Mouse (Mus musculus) embryonic fibroblast, embryonic 13.5 days (primary cell): Measurements from ENCODE around the gene Atg16l2. TPM values are rescaled to one million over a fixed set of nuclear protein-coding genes. Genes with fewer than 3 reads are reported as not detected.

Experiments used
- H3K27ac ChIP-seq: 2 replicates; pipeline ENCODE4 v1.5.1; 2012; ENCODE audit warnings: low read length, control low read depth, inconsistent platforms; ENCODE audit not compliant: insufficient read depth
- H3K4me1 ChIP-seq: 2 replicates; pipeline ENCODE4 v1.6.1; 2011; ENCODE audit warnings: low read length; ENCODE audit not compliant: control insufficient read depth, insufficient read depth
- H3K4me3 ChIP-seq: 2 replicates; pipeline ENCODE4 v1.5.1; 2011; ENCODE audit warnings: mild to moderate bottlenecking, control low read depth, low read length; ENCODE audit not compliant: insufficient read depth
- CTCF ChIP-seq: IDR thresholded peaks from 2 replicates; pipeline ENCODE4 v1.5.1; 2011; ENCODE audit warnings: mild to moderate bottlenecking, control low read depth, low read length, moderate library complexity, borderline replicate concordance; ENCODE audit not compliant: insufficient read depth
- POLR2A ChIP-seq: IDR thresholded peaks from 2 replicates; pipeline ENCODE4 v1.6.1; 2011; ENCODE audit warnings: low read depth, mild to moderate bottlenecking, control low read depth, low read length, moderate library complexity
- polyA plus RNA-seq: library from polyadenylated mRNA; stranded (reverse); fragments of >200 nt; gene quantifications from 2 replicates; pipeline ENCODE4 v1.2.4, GENCODE M21; 2011; ENCODE audit warnings: low read depth; ENCODE audit not compliant: missing spikeins, insufficient read length

Gene Atg16l2
- polyA plus RNA-seq, 1 experiment, result 16.3 TPM

GRCm38 (mm10) chr7:101295438-101295837 is 6.6 kb downstream of the Atg16l2 start:
- Histone ChIP-seq H3K27ac (no peak overlapping the region), H3K4me3 (no peak overlapping the region), H3K4me1 (peaks cover under 1% of the 10 kb centered on the region; the same call in 1 of the 2 replicates)
- TF ChIP-seq POLR2A, result no peak
- no peak for TF ChIP-seq CTCF

GRCm38 (mm10) chr7:101293611-101294010 is 8.4 kb downstream of the Atg16l2 start:
- H3K4me3 ChIP-seq, result no peak overlapping the region
- H3K4me1 ChIP-seq, result no peaks in the 10 kb centered on the region
- H3K27ac ChIP-seq, result no peak overlapping the region
- TF ChIP-seq CTCF (no peak), POLR2A (no peak)

DNA sequence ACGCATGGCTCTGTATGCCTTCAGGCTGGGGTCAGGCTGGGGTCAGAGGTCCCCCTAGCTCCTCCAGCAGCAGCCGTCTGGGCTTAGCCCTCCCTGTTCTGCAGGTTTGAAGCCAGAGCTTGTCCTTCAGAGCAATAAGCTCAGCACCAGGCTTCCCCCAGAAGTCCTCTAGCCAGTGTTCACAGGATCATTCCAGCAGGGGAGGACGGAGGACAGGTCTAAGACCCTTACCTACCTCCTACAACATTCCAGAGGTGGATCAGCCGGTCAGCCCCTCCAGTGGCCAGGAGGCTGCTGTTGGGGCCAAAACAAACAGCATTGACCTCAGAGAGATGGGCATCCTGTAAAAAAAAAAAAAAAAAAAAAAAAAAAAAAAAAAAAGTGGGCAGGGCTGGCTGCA is 8.9 kb downstream of the Atg16l2 start:
- H3K4me1 ChIP-seq, result no peaks in the 10 kb centered on the region
- no peak overlapping the region for H3K27ac ChIP-seq
- TF ChIP-seq POLR2A, result no peak
- no peak for TF ChIP-seq CTCF

GRCm38 (mm10) chr7:101292696-101293095 is 9.4 kb downstream of the Atg16l2 start:
- H3K4me1 ChIP-seq, result 0 out of 2 replicates have a peak, but pooled peaks cover under 1% of the 10 kb centered on the region
- H3K27ac ChIP-seq, result no peak overlapping the region
- TF ChIP-seq POLR2A (no peak), CTCF (no peak)
- no peak overlapping the region for H3K4me3 ChIP-seq

More for the DNA sequence above, 8.9 kb downstream of the Atg16l2 start:
- no peak overlapping the region for H3K4me3 ChIP-seq

- TF ChIP-seq CTCF (no peak), POLR2A (no peak)
- no peak overlapping the region for H3K4me3 ChIP-seq
- H3K27ac ChIP-seq, result no peak overlapping the region
- 0 out of 2 replicates have a peak, but pooled peaks cover 5% of the 10 kb centered on the region for H3K4me1 ChIP-seq
Observed at GRCm38 (mm10) chr7:101292086-101292485, 10.0 kb downstream of the Atg16l2 start.

DNA sequence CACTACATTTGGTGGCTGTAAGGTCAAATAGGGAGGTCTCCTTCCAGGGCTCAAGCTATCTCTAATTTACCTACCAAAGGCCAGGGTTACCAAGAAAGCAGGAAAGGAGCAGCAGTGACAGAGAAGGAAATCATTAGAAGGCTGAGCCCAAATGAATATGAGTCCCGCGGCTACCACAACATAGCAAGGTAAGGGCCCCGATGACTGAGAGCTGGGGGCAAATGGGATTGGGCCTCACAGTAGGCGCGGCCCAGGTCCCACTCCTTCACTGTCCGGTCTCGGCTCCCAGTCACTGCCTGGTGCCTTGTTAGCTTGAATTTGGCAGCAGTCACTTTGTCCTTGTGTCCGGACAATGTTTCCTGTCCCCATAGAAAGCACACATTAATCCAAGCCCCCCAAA is 10.4 kb downstream of the Atg16l2 start:
- no peak for TF ChIP-seq CTCF
- TF ChIP-seq POLR2A, result no peak
- Histone ChIP-seq H3K27ac (no peak overlapping the region), H3K4me1 (0 out of 2 replicates have a peak, but pooled peaks cover 5% of the 10 kb centered on the region), H3K4me3 (no peak overlapping the region)

DNA sequence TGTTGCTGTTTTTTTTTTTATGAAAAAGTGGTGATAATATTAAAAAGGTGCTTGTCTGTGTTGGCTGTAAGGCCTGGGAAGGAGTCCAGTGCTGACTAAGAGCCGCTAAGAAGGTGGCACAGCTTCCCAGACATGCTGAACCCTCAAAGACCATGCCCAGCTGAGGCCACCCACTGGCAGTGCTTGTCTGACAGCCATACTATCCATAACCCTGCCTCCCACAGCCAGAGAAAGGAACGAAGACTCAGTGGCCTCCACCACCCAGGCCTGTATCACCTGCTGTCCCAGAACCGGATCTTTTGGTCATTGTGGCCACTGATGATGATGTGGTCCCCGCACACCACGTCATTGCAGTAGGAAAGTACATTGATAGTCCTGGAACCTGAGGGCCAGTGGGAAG is 10.8 kb downstream of the Atg16l2 start:
- TF ChIP-seq CTCF, result no peak
- no peak for TF ChIP-seq POLR2A
- no peak overlapping the region for H3K4me3 ChIP-seq
- H3K4me1 ChIP-seq, result 0 out of 2 replicates have a peak, but pooled peaks cover 5% of the 10 kb centered on the region
- no peak overlapping the region for H3K27ac ChIP-seq

GRCm38 (mm10) chr7:101290401-101290800 is 11.7 kb downstream of the Atg16l2 start:
- Histone ChIP-seq H3K27ac (no peak overlapping the region), H3K4me1 (0 out of 2 replicates have a peak, but pooled peaks cover 5% of the 10 kb centered on the region), H3K4me3 (no peak overlapping the region)
- TF ChIP-seq POLR2A (no peak), CTCF (no peak)

- Histone ChIP-seq H3K27ac (no peak overlapping the region), H3K4me1 (0 out of 2 replicates have a peak, but pooled peaks cover 5% of the 10 kb centered on the region), H3K4me3 (no peak overlapping the region)
- no peak for TF ChIP-seq POLR2A
- peak; percentile 61 for TF ChIP-seq CTCF
Observed at GRCm38 (mm10) chr7:101288436-101288835, 13.6 kb downstream of the Atg16l2 start.

DNA sequence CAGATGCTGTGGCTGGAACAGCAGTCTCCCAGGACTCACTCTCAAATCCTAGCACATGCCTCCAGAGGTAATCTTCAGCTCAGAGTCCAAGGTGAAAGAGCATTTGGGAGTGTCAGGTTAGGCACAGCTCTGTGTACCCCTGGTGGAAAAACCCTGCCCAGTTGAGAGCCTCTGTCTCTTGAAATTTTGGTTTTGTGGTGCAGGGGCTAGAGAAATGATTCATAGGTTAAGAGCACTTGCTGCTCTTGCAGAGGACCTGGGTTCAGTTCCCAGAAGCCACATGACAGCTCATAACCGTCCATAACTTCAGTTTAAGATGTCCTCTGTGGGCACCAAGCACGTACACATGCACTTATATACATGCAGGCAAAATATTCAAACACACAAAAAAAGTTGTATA is 14.2 kb downstream of the Atg16l2 start:
- no peak overlapping the region for H3K4me3 ChIP-seq
- H3K4me1 ChIP-seq, result 0 out of 2 replicates have a peak, but pooled peaks cover 5% of the 10 kb centered on the region
- TF ChIP-seq POLR2A (no peak), CTCF (no peak)
- no peak overlapping the region for H3K27ac ChIP-seq
